Mouse (Mus musculus): ENCODE results near the gene Mob3a.

GRCm38 (mm10) chr10:80705479-80705878 lies 3.7 kb upstream of the Mob3a start:
- no peak for TF ChIP-seq MAFK (IDR thresholded peaks at IDR 0.05; ENCODE audit: insufficient read depth, low read depth, low read length)
- no peak for TF ChIP-seq HCFC1 (IDR thresholded peaks at IDR 0.05; ENCODE audit: borderline replicate concordance, insufficient read depth, low read length)
- no peak for TF ChIP-seq CHD2 (IDR thresholded peaks at IDR 0.05; ENCODE audit: low read depth, low read length)
- no peak for TF ChIP-seq ZNF384 (IDR thresholded peaks at IDR 0.05; ENCODE audit: low read depth, low read length)

Measured in ES-E14 (cell line).